Mouse (Mus musculus): ENCODE data around the gene Plac8. TPM values are rescaled to one million over a fixed set of nuclear protein-coding genes. Genes with fewer than 3 reads are reported as not detected.
A peak's percentile ranks its signal among the peaks of the same experiment; 100 is the strongest.

Plac8 gene
- total RNA-seq, 2 experiments from 2014 or later, result not detected

DNA sequence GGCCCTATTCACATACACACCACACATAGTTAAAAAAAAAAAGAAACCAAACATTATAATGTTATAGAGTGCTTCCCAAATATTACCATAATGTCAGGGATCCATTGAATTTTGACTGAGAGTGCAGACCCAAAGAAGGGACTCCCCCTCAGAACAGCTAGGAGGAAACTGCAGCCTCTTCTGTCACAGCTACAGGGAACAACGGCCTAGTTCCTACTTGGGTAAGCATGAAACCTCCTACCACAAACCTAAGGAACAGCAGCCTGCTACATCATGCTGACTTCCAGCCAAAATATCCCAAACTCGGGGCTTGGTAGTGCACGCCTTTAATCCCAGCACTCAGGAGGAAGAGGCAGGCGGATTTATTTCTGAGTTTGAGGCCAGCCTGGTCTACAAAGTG, 22.7 kb downstream of the Plac8 start:
- intact Hi-C loops (cut with DNase I), result loop anchor here (5.0 to 10.0 kb wide), 2 partner anchors 113 to 245 kb away; partner anchors contain the start of genes Helq and Mrps18c
- DNase-seq (ENCODE audit: low spot score in 2 of 2), result no peak

- no peak for DNase-seq (ENCODE audit: low spot score in 2 of 2)
- intact Hi-C loops (cut with DNase I), result loop anchor here (5.0 to 10.0 kb wide), 2 partner anchors 114 to 247 kb away; partner anchors contain the start of genes Helq and Mrps18c
These were observed 23.8 kb downstream of the Plac8 start for GRCm38 (mm10) chr5:100548236-100548635.

- intact Hi-C loops (cut with DNase I), result loop anchor here (5.0 to 10.0 kb wide), 2 partner anchors 116 to 248 kb away; partner anchors contain the start of genes Helq and Mrps18c
- DNase-seq (ENCODE audit: low spot score in 2 of 2), result no peak
These were observed 25.6 kb downstream of the Plac8 start for GRCm38 (mm10) chr5:100546294-100547080.

DNA sequence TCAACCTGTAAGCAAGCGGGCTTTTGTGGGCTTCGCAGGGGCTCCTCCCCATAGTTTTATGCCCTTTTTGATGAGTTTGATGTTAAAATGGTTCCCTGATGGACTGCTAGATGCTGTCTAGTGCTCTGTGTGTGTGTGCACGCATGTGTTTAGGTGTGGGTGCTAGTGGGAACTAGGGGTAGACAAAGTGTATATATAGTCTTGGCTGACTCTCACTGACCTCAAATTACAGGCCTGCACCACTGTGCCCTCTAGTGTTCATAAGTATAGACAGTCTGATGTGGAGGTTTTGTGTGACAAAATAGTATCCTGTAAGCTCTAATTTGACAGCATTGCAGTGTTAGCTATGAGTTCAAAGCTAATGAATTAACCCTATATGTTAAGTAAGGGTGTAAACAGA, 35.4 kb downstream of the Plac8 start:
- peak; percentile 18 to 43 for DNase-seq (ENCODE audit: low spot score in 2 of 2)
- intact Hi-C loops (cut with DNase I), result no loop called here

- peak in 1 of 2 experiments; percentile 6 for DNase-seq (ENCODE audit: low spot score in 2 of 2)
- intact Hi-C loops (cut with DNase I), result no loop called here
These were observed 36.2 kb downstream of the Plac8 start for GRCm38 (mm10) chr5:100535826-100536225.

DNA sequence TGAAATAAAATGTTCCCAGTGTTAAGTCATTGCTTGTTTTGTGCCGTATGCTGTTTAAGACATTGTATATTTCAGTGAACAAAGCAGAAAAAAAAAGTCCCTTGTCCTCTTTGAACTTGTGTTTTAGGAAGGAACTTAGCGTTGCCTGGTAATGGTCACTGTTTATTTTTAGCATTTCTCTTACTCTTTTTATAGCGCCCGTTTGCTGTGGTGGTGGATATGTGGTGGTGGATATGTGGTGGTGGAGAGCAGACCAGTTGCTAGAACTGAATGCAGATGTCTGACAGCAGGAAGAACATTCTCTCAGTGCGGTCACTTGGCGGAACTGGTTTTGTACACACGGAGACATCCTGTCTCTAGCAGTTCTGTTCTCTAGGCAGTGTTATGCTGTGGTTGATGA, 45.9 kb downstream of the Plac8 start:
- intact Hi-C loops (cut with DNase I), result no loop called here
- peak; percentile 34 to 51 for DNase-seq (ENCODE audit: low spot score in 2 of 2)

- DNase-seq (ENCODE audit: low spot score in 2 of 2), result no peak
- intact Hi-C loops (cut with DNase I), result no loop called here
These were observed 46.4 kb downstream of the Plac8 start for GRCm38 (mm10) chr5:100525620-100526019.

DNA sequence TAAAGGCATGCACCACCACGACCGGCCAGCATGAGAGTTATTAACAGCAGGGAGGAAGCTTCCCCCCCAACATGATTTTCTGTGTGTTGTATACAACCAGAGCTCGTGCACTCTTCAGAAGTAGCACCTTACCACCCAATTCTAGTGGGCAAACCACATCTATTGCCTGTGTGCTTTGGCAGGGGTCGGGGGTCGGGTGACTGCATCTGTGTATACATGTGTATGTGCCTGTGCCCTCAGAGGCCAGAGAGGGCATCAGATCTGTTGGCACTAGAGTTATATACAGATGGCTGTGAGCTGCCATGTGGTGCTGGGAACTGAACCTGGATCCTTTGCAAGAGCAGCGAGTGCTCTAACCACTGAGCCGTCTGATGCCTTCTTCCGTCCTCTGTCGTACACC, 47.1 kb downstream of the Plac8 start:
- intact Hi-C loops (cut with DNase I), result no loop called here
- DNase-seq (ENCODE audit: low spot score in 2 of 2), result no peak

DNA sequence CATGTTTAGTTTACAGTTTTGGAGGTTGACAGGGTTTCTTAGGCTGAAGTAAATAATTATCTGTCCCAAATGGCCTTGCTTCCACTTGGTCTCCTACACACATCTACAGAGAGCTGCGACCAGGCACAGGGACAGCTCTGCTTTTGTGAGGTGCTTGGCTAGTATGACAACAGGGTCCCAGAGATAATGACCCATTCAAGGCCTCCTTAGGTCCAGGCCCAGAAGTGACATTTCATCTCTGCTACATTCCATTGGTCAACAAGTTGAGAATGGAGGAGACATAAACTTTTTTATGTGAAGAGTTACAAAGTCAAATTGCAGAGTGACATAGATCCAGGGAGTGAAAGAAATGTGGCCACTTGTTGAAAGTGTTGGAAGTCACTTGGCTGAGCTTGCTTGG, 48.7 kb downstream of the Plac8 start:
- DNase-seq (ENCODE audit: low spot score in 2 of 2), result no peak
- intact Hi-C loops (cut with DNase I), result no loop called here

DNA sequence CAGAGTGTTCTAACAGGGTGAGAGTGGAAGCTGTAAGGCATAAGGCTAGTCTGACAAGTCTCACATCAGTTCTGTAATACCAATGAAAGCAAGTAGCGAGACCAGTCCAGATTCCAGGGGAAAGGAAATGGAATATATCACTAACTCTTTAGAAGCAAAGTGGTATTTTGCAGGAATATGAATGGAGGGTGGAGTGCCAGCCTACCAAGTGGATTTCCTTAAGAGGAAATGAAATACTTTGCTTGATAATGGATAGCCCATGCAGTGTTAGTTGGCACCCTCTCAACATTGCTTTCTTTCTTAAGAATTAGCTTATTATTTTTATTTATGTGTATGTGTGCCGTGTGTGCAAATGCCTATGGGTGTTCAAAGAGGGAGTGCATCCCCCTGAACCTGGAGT, 51.8 kb downstream of the Plac8 start:
- intact Hi-C loops (cut with DNase I), result no loop called here
- no peak for DNase-seq (ENCODE audit: low spot score in 2 of 2)

DNA sequence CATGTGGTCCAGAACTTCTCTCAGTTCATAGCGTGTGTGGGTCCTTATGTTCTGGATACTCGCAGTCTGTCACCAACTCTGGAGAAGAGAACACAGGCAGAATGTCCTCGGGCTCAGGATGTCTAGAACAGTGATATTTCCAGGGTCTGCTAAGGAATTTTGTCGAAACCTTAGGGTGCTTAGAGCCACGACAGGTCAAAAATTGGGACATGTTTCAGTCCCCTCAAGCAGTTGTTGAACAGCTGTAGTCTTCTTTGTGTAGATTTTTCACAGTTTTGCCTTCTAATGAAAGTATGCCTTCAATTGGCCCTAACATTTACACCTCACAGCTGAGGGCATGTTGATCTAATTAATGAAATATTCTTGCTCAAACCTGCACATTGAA, 53.0 kb downstream of the Plac8 start:
- no peak for DNase-seq (ENCODE audit: low spot score in 2 of 2)
- intact Hi-C loops (cut with DNase I), result loop anchor here (5.0 kb wide), 1 partner anchor 102 kb away; the partner anchor contains the start of gene Sec31a

- peak; percentile 94 to 99 for DNase-seq (ENCODE audit: low spot score in 2 of 2)
- intact Hi-C loops (cut with DNase I), result loop anchor here (1.0 to 5.0 kb wide), 2 partner anchors 18 to 101 kb away; partner anchors contain the start of genes Lin54 and Sec31a
These were observed 53.7 kb downstream of the Plac8 start, which contains the start of gene Cops4 for GRCm38 (mm10) chr5:100518049-100519026. Cops4 (plus strand) TSS chr5:100518309.

GRCm38 (mm10) chr5:100512576-100512975, 59.5 kb downstream of the Plac8 start:
- intact Hi-C loops (cut with DNase I), result no loop called here

DNA sequence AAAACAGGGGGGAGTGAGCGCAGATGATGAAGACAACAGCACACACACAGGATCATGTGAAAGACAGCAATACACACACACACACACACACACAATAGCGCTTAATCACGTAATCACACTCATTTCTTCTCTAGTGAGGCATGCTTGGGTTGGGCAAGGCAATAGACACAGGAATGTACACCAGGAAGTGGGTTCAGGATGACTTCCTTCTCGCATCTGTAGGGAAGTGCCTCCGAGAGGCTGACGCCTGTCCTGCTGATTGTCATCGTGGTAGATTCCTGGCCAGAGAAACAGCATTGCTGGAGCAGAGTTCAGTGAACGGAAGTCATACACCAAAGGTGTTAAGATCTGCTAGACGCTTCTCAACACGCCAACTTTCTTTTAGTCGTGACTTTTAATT, 62.8 kb downstream of the Plac8 start:
- DNase-seq (ENCODE audit: low spot score in 2 of 2), result no peak
- intact Hi-C loops (cut with DNase I), result no loop called here

More at GRCm38 (mm10) chr5:100512576-100512975, 59.5 kb downstream of the Plac8 start:
- no peak for DNase-seq (ENCODE audit: low spot score in 2 of 2)

Other genes with a start within 250 kb of the Plac8 start
- 100 to 1,000 TPM; 108 to 112 TPM for gene Sec31a, start 156.0 kb downstream of the Plac8 start, total RNA-seq (2021)
- 10 to 100 TPM; 16.2 to 23.6 TPM for gene Lin54, start 71.6 kb downstream of the Plac8 start, total RNA-seq (2021)
- gene Cops4, start 53.9 kb downstream of the Plac8 start, total RNA-seq (2021), result 10 to 100 TPM; 79.6 to 83.2 TPM
- gene Coq2, start 102.9 kb upstream of the Plac8 start, total RNA-seq (2021), result 10 to 100 TPM; 68.8 to 69.7 TPM
- 1 to 10 TPM; 1.6 to 1.8 TPM for gene Hpse, start 147.5 kb upstream of the Plac8 start, total RNA-seq (2021)
- gene Helq, start 226.4 kb upstream of the Plac8 start, total RNA-seq (2021), result 10 to 100 TPM; 10.7 to 19.9 TPM
- 10 to 100 TPM; 55.0 to 64.3 TPM for gene Mrps18c, start 226.4 kb upstream of the Plac8 start, total RNA-seq (2021)
- 1 to 10 TPM; 5.8 to 6.2 TPM for gene Abraxas1, start 248.7 kb upstream of the Plac8 start, total RNA-seq (2021)